Mouse (Mus musculus): Measurements from ENCODE around the gene Fkrp.

DNA sequence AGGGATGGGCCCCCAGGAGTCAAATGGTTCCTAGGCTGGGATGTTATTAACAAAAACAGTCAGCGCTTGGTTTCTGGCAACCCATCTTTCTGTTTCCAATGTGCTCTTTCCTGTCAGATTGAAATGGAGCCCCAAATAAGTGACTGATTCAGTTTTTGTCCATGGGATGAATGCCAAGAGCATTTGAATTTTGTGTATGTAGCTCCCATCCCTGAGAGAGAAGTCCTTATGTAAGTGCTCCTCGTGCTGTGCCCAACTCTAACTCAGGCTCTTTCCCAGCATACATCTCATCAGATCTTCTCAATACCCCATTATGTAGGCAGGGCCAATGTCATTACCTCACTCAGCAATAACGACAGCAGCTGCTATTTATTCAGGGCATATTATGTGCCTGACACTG lies 1.2 kb upstream of the Fkrp start:
- TF ChIP-seq POLR2A (IDR thresholded peaks at IDR 0.05; ENCODE audit: low read depth, low read length) (no peak), CTCF (conservative IDR thresholded peaks at IDR 0.05; ENCODE audit: insufficient read depth, insufficient read length, low read depth, low read length) (no peak)
